ENCODE assay signal across 9 mouse cellular contexts in genomic region chr11:98708282-98708956, GRCm38 (mm10). TPM values are rescaled to one million over a fixed set of nuclear protein-coding genes. Genes with fewer than 3 reads are reported as not detected.
DNase-seq lines count a peak whose midpoint lies in the region; ATAC-seq and TF ChIP-seq lines count a peak whose summit lies in the region.
"Had no signal": no experiment of that assay in that cellular context is flagged by ENCODE, and none has a peak within 500 bp of the region (broad histone marks: within the 10 kb centered on the region; RNA-seq: fewer than 3 reads in every experiment).

No protein-coding gene starts in this region.

- peak overlapping the region; percentile 26 for H3K4me2 ChIP-seq in lung, embryonic 16.5 days (ENCODE audit: low read depth, low read length)
- H3K4me2 ChIP-seq in forebrain, embryonic 14.5 days (ENCODE audit: low read length) = no peak overlapping the region

- H3K27ac ChIP-seq in bone marrow macrophage, adult 2 months (ENCODE audit: insufficient read depth, low read depth, low read length) = peak overlapping the region; percentile 79
- peak overlapping the region; percentile 96 for H3K27ac ChIP-seq in lung, embryonic 16.5 days (ENCODE audit: low read length)
- no peak overlapping the region for H3K27ac ChIP-seq in layer of hippocampus, adult 2 months
- H3K27ac ChIP-seq in forebrain, embryonic 14.5 days (ENCODE audit: low read depth, low read length) = no peak overlapping the region; the same call in 1 of the 2 replicates

- H3K4me3 ChIP-seq in bone marrow macrophage, adult 2 months (ENCODE audit: insufficient read depth, low read length) = peak overlapping the region; percentile 35
- no peak overlapping the region; the same call in 1 of the 2 replicates for H3K4me3 ChIP-seq in lung, embryonic 16.5 days (ENCODE audit: low read length)
- no peak overlapping the region for H3K4me3 ChIP-seq in layer of hippocampus, adult 2 months
- no peak overlapping the region for H3K4me3 ChIP-seq in forebrain, embryonic 14.5 days (ENCODE audit: low read depth, low read length)

- peak overlapping the region; percentile 39; the same call in 1 of the 2 replicates for H3K9ac ChIP-seq in lung, embryonic 16.5 days (ENCODE audit: low read length)
- no peak overlapping the region for H3K9ac ChIP-seq in forebrain, embryonic 14.5 days (ENCODE audit: low read length)

- WGBS in lung, embryonic 16.5 days = 36% methylated on average over 19 of the region's 19 CpGs
- WGBS in forebrain, embryonic 14.5 days = 94% methylated on average over 19 of the region's 19 CpGs

- TF ChIP-seq CTCF in bone marrow macrophage, adult 2 months (IDR thresholded peaks at IDR 0.05; ENCODE audit: low read depth, low read length) = no peak
- TF ChIP-seq CTCF in layer of hippocampus, adult 2 months (conservative IDR thresholded peaks at IDR 0.05) = no peak

- H3K36me3 ChIP-seq in lung, embryonic 16.5 days (ENCODE audit: control insufficient read depth, insufficient read depth, low read length) = peaks cover 25% of the 10 kb centered on the region
- peaks cover 87% of the 10 kb centered on the region for H3K36me3 ChIP-seq in forebrain, embryonic 14.5 days (ENCODE audit: control insufficient read depth, insufficient read depth, low read length)

- no peak for TF ChIP-seq POLR2A in bone marrow macrophage, adult 2 months (IDR thresholded peaks at IDR 0.05; ENCODE audit: borderline replicate concordance, low read depth, low read length)

- H3K9me3 ChIP-seq in lung, embryonic 16.5 days (ENCODE audit: control insufficient read depth, low read length) = no peaks in the 10 kb centered on the region
- H3K9me3 ChIP-seq in forebrain, embryonic 14.5 days (replicated peaks; ENCODE audit: control insufficient read depth, low read length) = no peaks in the 10 kb centered on the region

- DNase-seq in 416B (ENCODE audit: low read depth) = peak; percentile 77
- DNase-seq in heart, postnatal 25 days (ENCODE audit: low spot score) = peak; percentile 33
- no peak for DNase-seq in layer of hippocampus, adult 2 months (ENCODE audit: low spot score in 2 of 2)
- no peak for DNase-seq in forebrain, embryonic 14.5 days (ENCODE audit: low spot score)
- DNase-seq in spleen, postnatal 10 days (ENCODE audit: low spot score in 2 of 2) = no peak
- DNase-seq: thymus, postnatal 36 days had no signal

- peaks cover 46% of the 10 kb centered on the region for H3K4me1 ChIP-seq in bone marrow macrophage, adult 2 months (ENCODE audit: control insufficient read depth, insufficient read depth, low read length)
- H3K4me1 ChIP-seq in lung, embryonic 16.5 days (replicated peaks; ENCODE audit: control insufficient read depth, insufficient read depth, low read length) = peaks cover 43% of the 10 kb centered on the region
- H3K4me1 ChIP-seq in forebrain, embryonic 14.5 days (ENCODE audit: control insufficient read depth, insufficient read depth, low read length) = no peaks in the 10 kb centered on the region

- intact Hi-C loops in heart, postnatal 25 days (cut with DNase I) = no loop called here

- no peaks in the 10 kb centered on the region for H3K27me3 ChIP-seq in lung, embryonic 16.5 days (ENCODE audit: control insufficient read depth, insufficient read depth, low read depth, low read length)
- no peaks in the 10 kb centered on the region for H3K27me3 ChIP-seq in forebrain, embryonic 14.5 days (replicated peaks; ENCODE audit: control insufficient read depth, insufficient read depth, low read length)

- ATAC-seq in lung, embryonic 16.5 days (ENCODE audit: low read depth) = peak; percentile 69
- ATAC-seq in inflammation-experienced regulatory T-cells, adult 6 months = no peak
- ATAC-seq in forebrain, embryonic 14.5 days = no peak

RNA-seq across cellular contexts. Expression of gene Csf3, which starts 7.4 kb away (rescaled TPM):
- not detected in 2 replicates for polyA plus RNA-seq in bone marrow macrophage, adult 2 months (2012; ENCODE audit: insufficient read depth, insufficient read length, missing spikeins)
- total RNA-seq in heart, postnatal 25 days (2021) = not detected
- polyA plus RNA-seq in lung, embryonic 16.5 days (2015; fragmentation: Nextera tagmentation; extraction: Ambion mirVana) = not detected in 2 replicates
- polyA plus RNA-seq in inflammation-experienced regulatory T-cells, adult 6 months (2017; shearing (Covaris generic)) = not detected
- total RNA-seq in layer of hippocampus, adult 2 months (2021) = not detected
- polyA plus RNA-seq in forebrain, embryonic 14.5 days (2014; fragmentation: Nextera tagmentation; extraction: Ambion mirVana) = not detected in 2 replicates

RNA-seq across cellular contexts. Expression of gene Med24, which starts 20.8 kb away (rescaled TPM):
- 26.9 and 32.2 TPM in 2 replicates for polyA plus RNA-seq in bone marrow macrophage, adult 2 months (2012; ENCODE audit: insufficient read depth, insufficient read length, missing spikeins)
- 10 to 100 TPM; 45.2 to 48.8 TPM for total RNA-seq in heart, postnatal 25 days (2021)
- polyA plus RNA-seq in lung, embryonic 16.5 days (2015; fragmentation: Nextera tagmentation; extraction: Ambion mirVana) = 56.6 and 57.8 TPM in 2 replicates
- 10 to 100 TPM; 23.8 to 32.5 (median 28.3) TPM for polyA plus RNA-seq in inflammation-experienced regulatory T-cells, adult 6 months (2017; shearing (Covaris generic))
- 100 to 1,000 TPM; 146 to 148 TPM for total RNA-seq in layer of hippocampus, adult 2 months (2021)
- polyA plus RNA-seq in forebrain, embryonic 14.5 days (2014; fragmentation: Nextera tagmentation; extraction: Ambion mirVana) = 76.0 and 85.9 TPM in 2 replicates

RNA-seq across cellular contexts. Expression of gene Psmd3, which starts 26.1 kb away (rescaled TPM):
- polyA plus RNA-seq in bone marrow macrophage, adult 2 months (2012; ENCODE audit: insufficient read depth, insufficient read length, missing spikeins) = 46.3 and 53.7 TPM in 2 replicates
- total RNA-seq in heart, postnatal 25 days (2021) = 100 to 1,000 TPM in 1 of 2 experiments, 10 to 100 TPM in 1; 98.7 to 104 TPM
- polyA plus RNA-seq in lung, embryonic 16.5 days (2015; fragmentation: Nextera tagmentation; extraction: Ambion mirVana) = 165 and 177 TPM in 2 replicates
- polyA plus RNA-seq in inflammation-experienced regulatory T-cells, adult 6 months (2017; shearing (Covaris generic)) = 10 to 100 TPM; 12.9 to 20.6 (median 15.5) TPM
- total RNA-seq in layer of hippocampus, adult 2 months (2021) = 100 to 1,000 TPM; 123 to 125 TPM
- 121 and 144 TPM in 2 replicates for polyA plus RNA-seq in forebrain, embryonic 14.5 days (2014; fragmentation: Nextera tagmentation; extraction: Ambion mirVana)

RNA-seq across cellular contexts. Expression of gene Thra, which starts 32.0 kb away (rescaled TPM):
- polyA plus RNA-seq in bone marrow macrophage, adult 2 months (2012; ENCODE audit: insufficient read depth, insufficient read length, missing spikeins) = 20.7 and 23.5 TPM in 2 replicates
- 100 to 1,000 TPM; 102 to 117 TPM for total RNA-seq in heart, postnatal 25 days (2021)
- 36.3 and 36.4 TPM in 2 replicates for polyA plus RNA-seq in lung, embryonic 16.5 days (2015; fragmentation: Nextera tagmentation; extraction: Ambion mirVana)
- 1 to 10 TPM; 1.3 to 6.3 (median 5.2) TPM for polyA plus RNA-seq in inflammation-experienced regulatory T-cells, adult 6 months (2017; shearing (Covaris generic))
- total RNA-seq in layer of hippocampus, adult 2 months (2021) = 1,000 to 10,000 TPM in 1 of 2 experiments, 100 to 1,000 TPM in 1; 996 to 1,082 TPM
- 164 and 199 TPM in 2 replicates for polyA plus RNA-seq in forebrain, embryonic 14.5 days (2014; fragmentation: Nextera tagmentation; extraction: Ambion mirVana)

RNA-seq across cellular contexts. Expression of gene Gsdma, which starts 44.3 kb away (rescaled TPM):
- polyA plus RNA-seq in bone marrow macrophage, adult 2 months (2012; ENCODE audit: insufficient read depth, insufficient read length, missing spikeins) = not detected in 2 replicates
- total RNA-seq in heart, postnatal 25 days (2021) = not detected
- 0.09 TPM in 1 of 2 replicates, not detected in the other for polyA plus RNA-seq in lung, embryonic 16.5 days (2015; fragmentation: Nextera tagmentation; extraction: Ambion mirVana)
- polyA plus RNA-seq in inflammation-experienced regulatory T-cells, adult 6 months (2017; shearing (Covaris generic)) = not detected
- not detected for total RNA-seq in layer of hippocampus, adult 2 months (2021)
- polyA plus RNA-seq in forebrain, embryonic 14.5 days (2014; fragmentation: Nextera tagmentation; extraction: Ambion mirVana) = not detected in 2 replicates

Comparison
In these comparisons a context has a peak if more than half of its experiments do, and no peak if none do; other contexts are left out.
1. DNase-seq: peak in 416B (single experiment) and heart, postnatal 25 days (single experiment); none in layer of hippocampus, adult 2 months (0 of 2), forebrain, embryonic 14.5 days (single experiment) and spleen, postnatal 10 days (0 of 2).
2. H3K27ac ChIP-seq: peak in bone marrow macrophage, adult 2 months (single experiment) and lung, embryonic 16.5 days (single experiment); none in layer of hippocampus, adult 2 months (single experiment) and forebrain, embryonic 14.5 days (single experiment).